Mouse (Mus musculus) liver, embryonic 14.5 days (tissue): ENCODE measurements around the gene Ecd. TPM values are rescaled to one million over a fixed set of nuclear protein-coding genes. Genes with fewer than 3 reads are reported as not detected.
A peak's percentile ranks its signal among the peaks of the same experiment; 100 is the strongest.

ENCODE experiments used
- ATAC-seq: fragments of 200-750 bp; cut with Nextera tagmentation; 2 replicates; pipeline ENCODE4 v1.8.0; 2017; ENCODE audit warnings: moderate number of reproducible peaks, mild to moderate bottlenecking, moderate library complexity; ENCODE audit not compliant: insufficient read depth
- DNase-seq, 3 experiments: peaks; one replicate each; pipeline ENCODE4 v3.0.0-alpha.2; 2012 to 2013; ENCODE audit warnings: low read depth in 3 of 3, low spot score in 3 of 3
- H3K27ac ChIP-seq: fragments of 300-500 bp; sonication (generic); 2 replicates; pipeline ENCODE4 v1.5.1; 2014; ENCODE audit warnings: moderate library complexity, mild to moderate bottlenecking, control low read depth, inconsistent platforms
- H3K27me3 ChIP-seq: fragments of 300-500 bp; sonication (generic); 2 replicates; pipeline ENCODE4 v1.6.1; 2014; ENCODE audit warnings: mild to moderate bottlenecking, low read length, moderate library complexity; ENCODE audit not compliant: control insufficient read depth, insufficient read depth
- H3K36me3 ChIP-seq: fragments of 300-500 bp; sonication (generic); replicated peaks from 2 replicates; pipeline ENCODE4 v1.6.1; 2014; ENCODE audit warnings: low read depth; ENCODE audit not compliant: control insufficient read depth, insufficient read depth
- H3K4me1 ChIP-seq, 2 experiments: fragments of 200-500 bp in 1 of 2; fragments of 300-500 bp in 1 of 2; sonication (generic) in 1 of 2; replicated peaks; 2 replicates each; pipeline ENCODE4 v1.6.1; 2012 to 2014; ENCODE audit warnings: antibody characterized with exemption in 1 of 2, inconsistent platforms in 1 of 2, low read length in 1 of 2; ENCODE audit not compliant: control insufficient read depth in 2 of 2, insufficient read depth in 2 of 2
- H3K4me2 ChIP-seq: fragments of 300-500 bp; sonication (generic); 2 replicates; pipeline ENCODE4 v1.6.1; 2014; ENCODE audit warnings: low read depth, mild to moderate bottlenecking, control low read depth, moderate library complexity
- H3K4me3 ChIP-seq, 2 experiments: fragments of 200-500 bp in 1 of 2; fragments of 300-500 bp in 1 of 2; sonication (generic) in 1 of 2; 2 replicates each; pipeline ENCODE4 v1.5.1; 2012 to 2014; ENCODE audit warnings: low read depth in 2 of 2, low read length in 2 of 2, mild to moderate bottlenecking in 2 of 2, control low read depth in 1 of 2, inconsistent platforms in 1 of 2, moderate library complexity in 1 of 2; ENCODE audit not compliant: insufficient read depth in 1 of 2
- H3K9ac ChIP-seq: fragments of 300-500 bp; sonication (generic); replicated peaks from 2 replicates; pipeline ENCODE4 v1.6.1; 2014; ENCODE audit warnings: mild to moderate bottlenecking, control low read depth, moderate library complexity
- H3K9me3 ChIP-seq: fragments of 300-500 bp; sonication (generic); 2 replicates; pipeline ENCODE4 v1.6.1; 2016; ENCODE audit warnings: low read length, mixed read lengths; ENCODE audit not compliant: control insufficient read depth
- CTCF ChIP-seq: IDR thresholded peaks from 2 replicates; pipeline ENCODE4 v1.5.1; 2016; ENCODE audit warnings: antibody characterized with exemption, low read depth, control low read depth
- EP300 ChIP-seq: IDR thresholded peaks from 2 replicates; pipeline ENCODE4 v1.6.1; 2016; ENCODE audit warnings: antibody characterized with exemption, low read depth
- WGBS: fragments of 180-500 bp; shearing (Covaris S2); extraction: QIAGEN DNeasy Blood & Tissue Kit; methylation state at CpG from one replicate; pipeline ENCODE4 v1.1.7; 2014; ENCODE audit not compliant: insufficient replicate concordance; 5-methylcytosine and 5-hydroxymethylcytosine counted together
- polyA plus RNA-seq, 2 experiments: library from polyadenylated mRNA; depleted of rRNA in 1 of 2; stranded (reverse) in 1 of 2; unstranded in 1 of 2; fragments of >200 nt; fragmentation: Nextera tagmentation in 1 of 2; extraction: Ambion mirVana in 1 of 2; gene quantifications; 2 replicates each; pipeline versions ENCODE4 v1.2.1 to v1.2.3; 2012 to 2014

Ecd gene
- polyA plus RNA-seq, 2 experiments: 15.6 to 25.8 TPM

DNA sequence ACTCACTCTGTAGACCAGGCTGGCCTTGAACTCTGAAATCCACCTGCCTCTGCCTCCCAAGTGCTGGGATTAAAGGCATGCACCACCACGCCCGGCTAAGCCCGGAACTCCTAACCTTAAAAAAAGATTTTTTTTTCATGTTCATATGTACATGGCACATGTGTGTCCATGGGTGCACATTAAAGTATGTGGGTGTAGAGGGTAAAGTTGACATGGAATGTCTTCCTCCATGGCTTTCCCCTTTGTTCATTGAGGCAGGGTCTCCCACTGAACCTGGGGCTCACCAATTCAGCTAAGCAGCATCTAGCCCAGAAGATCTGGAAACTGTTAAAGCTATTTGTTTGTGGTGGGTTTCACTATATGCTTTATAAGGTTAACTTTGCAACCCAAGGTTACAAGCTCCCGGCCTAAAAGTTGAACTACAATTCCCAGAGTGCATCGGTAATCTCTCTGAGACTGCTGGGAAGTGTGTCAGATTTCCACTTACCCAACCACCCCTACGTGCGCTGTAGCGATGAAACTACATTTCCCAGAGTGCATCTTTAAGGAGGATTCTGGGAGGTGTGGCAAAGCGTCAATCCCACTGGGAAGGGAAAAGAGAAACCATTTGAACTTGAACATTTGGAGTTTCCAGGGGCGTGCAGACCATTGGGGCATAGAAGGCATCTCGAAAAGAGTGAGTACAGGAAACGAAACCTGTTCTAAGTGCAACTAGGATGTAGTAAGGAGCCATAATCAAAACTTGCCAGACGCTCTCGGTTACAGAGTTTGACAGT, 53.6 kb downstream of the Ecd start, which contains the start of gene Nudt13:
Gene Nudt13 (plus strand): TSS at position 581 of the 776 bp plus-strand sequence.
- H3K4me1 ChIP-seq: peaks cover 0 to 12% of the 10 kb centered on the region in 2 experiments; a peak in 2 of 4 replicates
- H3K4me3 ChIP-seq: peak within 1 kb of the TSS; percentile 61 to 92
- no peaks in the 10 kb centered on the region for H3K9me3 ChIP-seq
- WGBS: 19% methylated on average over 14 of the region's 14 CpGs
- no peaks in the 10 kb centered on the region for H3K36me3 ChIP-seq
- ATAC-seq (peak; percentile 89), DNase-seq (peak; percentile 88 to 92 (median 88))
- H3K9ac ChIP-seq: peak within 1 kb of the TSS; percentile 46
- H3K27ac ChIP-seq: no peak within 1 kb of the TSS
- TF ChIP-seq CTCF (no peak), EP300 (no peak)
- H3K27me3 ChIP-seq: no peaks in the 10 kb centered on the region
- peak within 1 kb of the TSS; percentile 92 for H3K4me2 ChIP-seq

DNA sequence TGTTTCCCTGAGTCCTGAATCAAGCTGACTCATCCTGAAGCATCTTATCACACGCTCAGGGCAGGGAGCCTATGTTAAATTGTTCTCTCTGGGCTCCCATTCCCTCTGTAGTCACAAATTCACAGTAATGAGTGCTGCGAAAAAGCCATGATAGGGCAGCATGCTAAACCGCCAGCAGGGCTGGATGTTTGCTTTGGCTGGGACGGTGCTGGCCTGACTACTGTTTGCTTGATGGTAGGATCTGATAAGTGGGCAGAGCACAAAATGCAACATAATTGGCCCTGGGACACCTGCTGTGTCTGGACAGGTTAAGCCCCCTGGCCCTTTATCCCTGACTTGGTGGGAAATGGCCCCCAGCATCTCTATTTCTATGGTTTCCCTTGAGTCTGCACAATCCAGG, 56.5 kb downstream of the Ecd start:
- H3K4me3 ChIP-seq: no peak overlapping the region
- no peak overlapping the region for H3K9ac ChIP-seq
- ATAC-seq (no peak), DNase-seq (no peak)
- peaks cover 0 to 12% of the 10 kb centered on the region in 2 experiments; a peak in 2 of 4 replicates for H3K4me1 ChIP-seq
- no peak overlapping the region for H3K27ac ChIP-seq
- no peaks in the 10 kb centered on the region for H3K9me3 ChIP-seq
- TF ChIP-seq EP300 (no peak), CTCF (no peak)
- no peaks in the 10 kb centered on the region for H3K36me3 ChIP-seq
- no peak overlapping the region for H3K4me2 ChIP-seq
- H3K27me3 ChIP-seq: no peaks in the 10 kb centered on the region
- WGBS: 44% methylated on average over 4 of the region's 4 CpGs

Other genes starting within 250 kb of the Ecd start
- 1.5 and 1.9 TPM in 2 replicates for gene Saysd1, start 209.6 kb downstream of the Ecd start, polyA plus RNA-seq (2012; rRNA removed)
- gene Saysd1, start 209.6 kb downstream of the Ecd start, polyA plus RNA-seq (2014; fragmentation: Nextera tagmentation; extraction: Ambion mirVana): 3.8 and 4.1 TPM in 2 replicates
- gene Kcnk5, start 166.3 kb downstream of the Ecd start, polyA plus RNA-seq (2012; rRNA removed): 3.1 and 3.2 TPM in 2 replicates
- 3.6 and 4.1 TPM in 2 replicates for gene Kcnk5, start 166.3 kb downstream of the Ecd start, polyA plus RNA-seq (2014; fragmentation: Nextera tagmentation; extraction: Ambion mirVana)
- gene Kcnk16, start 78.9 kb downstream of the Ecd start, polyA plus RNA-seq (2012; rRNA removed): 5.4 and 8.5 TPM in 2 replicates
- gene Kcnk16, start 78.9 kb downstream of the Ecd start, polyA plus RNA-seq (2014; fragmentation: Nextera tagmentation; extraction: Ambion mirVana): 8.8 and 10.5 TPM in 2 replicates
- 5.1 and 6.1 TPM in 2 replicates for gene Nudt13, start 53.4 kb downstream of the Ecd start, polyA plus RNA-seq (2012; rRNA removed)
- gene Nudt13, start 53.4 kb downstream of the Ecd start, polyA plus RNA-seq (2014; fragmentation: Nextera tagmentation; extraction: Ambion mirVana): 2.6 and 4.8 TPM in 2 replicates
- 6.6 and 7.4 TPM in 2 replicates for gene Fam149b, start within 50 bp of the Ecd start, polyA plus RNA-seq (2012; rRNA removed)
- gene Fam149b, start within 50 bp of the Ecd start, polyA plus RNA-seq (2014; fragmentation: Nextera tagmentation; extraction: Ambion mirVana): 6.8 and 8.2 TPM in 2 replicates
- gene Dnajc9, start 40.8 kb upstream of the Ecd start, polyA plus RNA-seq (2012; rRNA removed): 30.0 and 76.3 TPM in 2 replicates
- 94.5 and 103 TPM in 2 replicates for gene Dnajc9, start 40.8 kb upstream of the Ecd start, polyA plus RNA-seq (2014; fragmentation: Nextera tagmentation; extraction: Ambion mirVana)
- 19.0 and 22.9 TPM in 2 replicates for gene Mrps16, start 45.5 kb upstream of the Ecd start, polyA plus RNA-seq (2012; rRNA removed)
- gene Mrps16, start 45.5 kb upstream of the Ecd start, polyA plus RNA-seq (2014; fragmentation: Nextera tagmentation; extraction: Ambion mirVana): 58.1 and 61.0 TPM in 2 replicates
- gene Cfap70, start 104.1 kb upstream of the Ecd start, polyA plus RNA-seq (2012; rRNA removed): 0.01 and 0.03 TPM in 2 replicates
- 0.08 and 0.28 TPM in 2 replicates for gene Cfap70, start 104.1 kb upstream of the Ecd start, polyA plus RNA-seq (2014; fragmentation: Nextera tagmentation; extraction: Ambion mirVana)
- gene Anxa7, start 132.0 kb upstream of the Ecd start, polyA plus RNA-seq (2012; rRNA removed): 28.7 and 36.6 TPM in 2 replicates
- 41.6 and 43.6 TPM in 2 replicates for gene Anxa7, start 132.0 kb upstream of the Ecd start, polyA plus RNA-seq (2014; fragmentation: Nextera tagmentation; extraction: Ambion mirVana)
- 1.1 and 1.6 TPM in 2 replicates for gene Mss51, start 148.8 kb upstream of the Ecd start, polyA plus RNA-seq (2012; rRNA removed)
- gene Mss51, start 148.8 kb upstream of the Ecd start, polyA plus RNA-seq (2014; fragmentation: Nextera tagmentation; extraction: Ambion mirVana): 0.29 and 0.67 TPM in 2 replicates
- 18.0 and 22.7 TPM in 2 replicates for gene Ppp3cb, start 198.5 kb upstream of the Ecd start, polyA plus RNA-seq (2012; rRNA removed)
- gene Ppp3cb, start 198.5 kb upstream of the Ecd start, polyA plus RNA-seq (2014; fragmentation: Nextera tagmentation; extraction: Ambion mirVana): 21.6 and 24.8 TPM in 2 replicates